Mouse (Mus musculus) liver, embryonic 14.5 days (tissue): ENCODE results near the gene Shisa8.

Experiments used
- CTCF ChIP-seq: IDR thresholded peaks from 2 replicates; pipeline ENCODE4 v1.5.1; 2016; ENCODE audit warnings: antibody characterized with exemption, low read depth, control low read depth
- EP300 ChIP-seq: IDR thresholded peaks from 2 replicates; pipeline ENCODE4 v1.6.1; 2016; ENCODE audit warnings: antibody characterized with exemption, low read depth

DNA sequence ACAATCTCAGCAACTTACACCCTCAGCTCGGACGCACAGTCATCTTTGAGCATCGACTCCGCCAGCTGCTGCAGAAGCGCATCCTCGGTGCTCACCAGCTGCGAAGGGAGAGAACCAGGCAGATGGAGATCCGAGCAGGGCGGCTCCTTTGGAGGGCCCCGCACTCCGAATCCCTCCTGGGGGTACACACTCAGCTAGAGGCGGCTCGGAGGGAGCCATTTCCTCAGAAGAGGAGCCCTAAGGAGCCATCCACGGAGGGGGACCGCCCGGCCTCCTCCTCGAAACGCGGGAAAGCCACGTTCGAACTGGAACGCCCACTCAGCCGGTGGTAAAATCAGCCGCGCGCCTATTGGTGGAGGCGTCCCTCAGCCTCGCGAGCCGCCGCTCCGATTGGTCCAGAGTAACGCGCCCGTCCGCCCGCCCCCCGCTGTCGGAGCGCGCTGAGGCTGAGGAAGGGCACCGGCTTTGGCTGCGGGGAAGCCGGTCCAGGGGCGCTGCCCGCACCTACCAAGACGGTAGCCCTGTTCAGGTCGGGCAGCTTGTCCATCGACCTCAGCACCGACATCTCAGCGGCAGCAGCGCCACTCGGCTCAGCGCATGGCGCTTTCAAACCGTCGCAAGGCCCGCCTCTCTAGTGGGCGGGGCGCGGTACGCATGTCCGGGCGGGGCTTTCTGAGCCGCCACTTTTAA is 31.6 kb upstream of the Shisa8 start, which contains the start of gene Cenpm:
- TF ChIP-seq CTCF (peak; percentile 4; the same call in 1 of the 2 replicates), EP300 (no peak)
